Mouse (Mus musculus): ENCODE results near the gene Dst. TPM values are rescaled to one million over a fixed set of nuclear protein-coding genes. Genes with fewer than 3 reads are reported as not detected.

The Dst gene
- polyA plus RNA-seq, 2 experiments: 4.3 to 5.0 TPM

- DNase-seq (ENCODE audit: low read depth in 3 of 3, low spot score in 3 of 3) (no peak), ATAC-seq (ENCODE audit: insufficient read depth) (no peak)
- no peak for TF ChIP-seq CTCF (IDR thresholded peaks at IDR 0.05; ENCODE audit: low read depth)
- no peak for TF ChIP-seq EP300 (IDR thresholded peaks at IDR 0.05; ENCODE audit: low read depth)
- no peak overlapping the region for H3K27ac ChIP-seq
- H3K9me3 ChIP-seq (ENCODE audit: control insufficient read depth, low read length): no peaks in the 10 kb centered on the region
- no peak overlapping the region for H3K9ac ChIP-seq (replicated peaks)
- no peak overlapping the region for H3K4me2 ChIP-seq (ENCODE audit: low read depth)
- H3K4me1 ChIP-seq (replicated peaks; ENCODE audit: control insufficient read depth in 2 of 2, insufficient read depth in 2 of 2, low read length in 1 of 2): peaks cover 0 to 4% of the 10 kb centered on the region in 2 experiments; a peak in 1 of 4 replicates
- no peak overlapping the region for H3K4me3 ChIP-seq (ENCODE audit: insufficient read depth in 1 of 2, low read depth in 2 of 2, low read length in 2 of 2)
- WGBS (ENCODE audit: insufficient replicate concordance): 54% methylated on average over 10 of the region's 10 CpGs
- H3K27me3 ChIP-seq (ENCODE audit: control insufficient read depth, insufficient read depth, low read length): no peaks in the 10 kb centered on the region
- no peaks in the 10 kb centered on the region for H3K36me3 ChIP-seq (replicated peaks; ENCODE audit: control insufficient read depth, insufficient read depth, low read depth)
Measured at GRCm38 (mm10) chr1:34073436-34074169, 165.6 kb downstream of the Dst start.

- H3K4me2 ChIP-seq (ENCODE audit: low read depth): no peak overlapping the region
- TF ChIP-seq EP300 (IDR thresholded peaks at IDR 0.05; ENCODE audit: low read depth) (no peak), CTCF (IDR thresholded peaks at IDR 0.05; ENCODE audit: low read depth) (no peak)
- H3K36me3 ChIP-seq (replicated peaks; ENCODE audit: control insufficient read depth, insufficient read depth, low read depth): no peaks in the 10 kb centered on the region
- H3K9ac ChIP-seq (replicated peaks): no peak overlapping the region
- H3K4me1 ChIP-seq (replicated peaks; ENCODE audit: control insufficient read depth in 2 of 2, insufficient read depth in 2 of 2, low read length in 1 of 2): peaks cover 0 to 4% of the 10 kb centered on the region in 2 experiments; a peak in 1 of 4 replicates
- no peak overlapping the region for H3K27ac ChIP-seq
- H3K9me3 ChIP-seq (ENCODE audit: control insufficient read depth, low read length): no peaks in the 10 kb centered on the region
- H3K27me3 ChIP-seq (ENCODE audit: control insufficient read depth, insufficient read depth, low read length): no peaks in the 10 kb centered on the region
- no peak for ATAC-seq (ENCODE audit: insufficient read depth)
- DNase-seq (ENCODE audit: low read depth in 3 of 3, low spot score in 3 of 3): no peak
- H3K4me3 ChIP-seq (ENCODE audit: insufficient read depth in 1 of 2, low read depth in 2 of 2, low read length in 2 of 2): no peak overlapping the region
- 47% methylated on average over 15 of the region's 15 CpGs for WGBS (ENCODE audit: insufficient replicate concordance)
Measured at GRCm38 (mm10) chr1:34074245-34075187, 166.5 kb downstream of the Dst start.

GRCm38 (mm10) chr1:34076701-34077421 lies 168.8 kb downstream of the Dst start:
- H3K4me3 ChIP-seq (ENCODE audit: insufficient read depth in 1 of 2, low read depth in 2 of 2, low read length in 2 of 2): peak overlapping the region in 1 of 2 experiments; percentile 35; a peak in 1 of 4 replicates
- no peak overlapping the region for H3K9ac ChIP-seq (replicated peaks)
- no peak overlapping the region; the same call in 1 of the 2 replicates for H3K4me2 ChIP-seq (ENCODE audit: low read depth)
- no peak for ATAC-seq (ENCODE audit: insufficient read depth)
- no peaks in the 10 kb centered on the region for H3K27me3 ChIP-seq (ENCODE audit: control insufficient read depth, insufficient read depth, low read length)
- no peaks in the 10 kb centered on the region for H3K9me3 ChIP-seq (ENCODE audit: control insufficient read depth, low read length)
- peaks cover 0 to 4% of the 10 kb centered on the region in 2 experiments; a peak in 1 of 4 replicates for H3K4me1 ChIP-seq (replicated peaks; ENCODE audit: control insufficient read depth in 2 of 2, insufficient read depth in 2 of 2, low read length in 1 of 2)
- TF ChIP-seq CTCF (IDR thresholded peaks at IDR 0.05; ENCODE audit: low read depth) (no peak), EP300 (IDR thresholded peaks at IDR 0.05; ENCODE audit: low read depth) (no peak)
- H3K36me3 ChIP-seq (replicated peaks; ENCODE audit: control insufficient read depth, insufficient read depth, low read depth): no peaks in the 10 kb centered on the region
- H3K27ac ChIP-seq: no peak overlapping the region
- WGBS (ENCODE audit: insufficient replicate concordance): 16% methylated on average over 12 of the region's 12 CpGs
- DNase-seq (ENCODE audit: low read depth in 3 of 3, low spot score in 3 of 3): no peak

- 22% methylated on average over 7 of the region's 7 CpGs for WGBS (ENCODE audit: insufficient replicate concordance)
- no peaks in the 10 kb centered on the region for H3K27me3 ChIP-seq (ENCODE audit: control insufficient read depth, insufficient read depth, low read length)
- TF ChIP-seq CTCF (IDR thresholded peaks at IDR 0.05; ENCODE audit: low read depth): no peak
- H3K4me2 ChIP-seq (ENCODE audit: low read depth): no peak overlapping the region
- H3K9ac ChIP-seq (replicated peaks): no peak overlapping the region
- no peaks in the 10 kb centered on the region for H3K9me3 ChIP-seq (ENCODE audit: control insufficient read depth, low read length)
- H3K27ac ChIP-seq: no peak overlapping the region
- no peaks in the 10 kb centered on the region for H3K36me3 ChIP-seq (replicated peaks; ENCODE audit: control insufficient read depth, insufficient read depth, low read depth)
- H3K4me3 ChIP-seq (ENCODE audit: insufficient read depth in 1 of 2, low read depth in 2 of 2, low read length in 2 of 2): no peak overlapping the region
- ATAC-seq (ENCODE audit: insufficient read depth) (no peak), DNase-seq (ENCODE audit: low read depth in 3 of 3, low spot score in 3 of 3) (no peak)
- H3K4me1 ChIP-seq (replicated peaks; ENCODE audit: control insufficient read depth in 2 of 2, insufficient read depth in 2 of 2, low read length in 1 of 2): peaks cover 0 to under 1% of the 10 kb centered on the region in 2 experiments; a peak in 1 of 4 replicates
Measured at GRCm38 (mm10) chr1:34077422-34077790, 169.4 kb downstream of the Dst start.

All from liver, embryonic 14.5 days (tissue).